ENCODE assay signal across 13 mouse cellular contexts in genomic region chr1:36003592-36003991, GRCm38 (mm10).
DNase-seq lines count a peak whose midpoint lies in the region; ATAC-seq and TF ChIP-seq lines count a peak whose summit lies in the region.
"Had no signal": no experiment of that assay in that cellular context is flagged by ENCODE, and none has a peak within 500 bp of the region (broad histone marks: within the 10 kb centered on the region; RNA-seq: fewer than 3 reads in every experiment).

No protein-coding gene starts in this region.

- 12% methylated on average over 9 of the region's 9 CpGs for WGBS in hindbrain, embryonic 11.5 days
- 11% methylated on average over 9 of the region's 9 CpGs for WGBS in midbrain, embryonic 15.5 days

- no peak for TF ChIP-seq EP300 in ES-Bruce4 (IDR thresholded peaks at IDR 0.05; ENCODE audit: insufficient read depth, low read depth, low read length)

- H3K36me3 ChIP-seq in ES-Bruce4 (ENCODE audit: control insufficient read depth, insufficient read depth, low read length, poor library complexity, severe bottlenecking), result no peaks in the 10 kb centered on the region
- no peaks in the 10 kb centered on the region for H3K36me3 ChIP-seq in hindbrain, embryonic 11.5 days (ENCODE audit: control insufficient read depth, insufficient read depth, low read length)
- H3K36me3 ChIP-seq in midbrain, embryonic 15.5 days (replicated peaks), result no peaks in the 10 kb centered on the region
- H3K36me3 ChIP-seq: heart, embryonic 12.5 days had no signal

- no peak overlapping the region for H3K27ac ChIP-seq in ES-Bruce4 (ENCODE audit: insufficient read depth, low read length)
- H3K27ac ChIP-seq in hindbrain, embryonic 11.5 days (ENCODE audit: low read depth, low read length), result peak overlapping the region; percentile 65
- peak overlapping the region; percentile 21; the same call in 1 of the 2 replicates for H3K27ac ChIP-seq in midbrain, embryonic 15.5 days

- H3K9me3 ChIP-seq in ES-Bruce4 (replicated peaks; ENCODE audit: control insufficient read depth, insufficient read depth, low read length, poor library complexity, severe bottlenecking), result 0 out of 2 replicates have a peak, but pooled peaks cover 5% of the 10 kb centered on the region
- no peaks in the 10 kb centered on the region for H3K9me3 ChIP-seq in hindbrain, embryonic 11.5 days (ENCODE audit: control insufficient read depth, low read length)
- no peaks in the 10 kb centered on the region for H3K9me3 ChIP-seq in midbrain, embryonic 15.5 days
- H3K9me3 ChIP-seq: heart, embryonic 12.5 days had no signal

- no peak overlapping the region for H3K4me2 ChIP-seq in hindbrain, embryonic 11.5 days (replicated peaks; ENCODE audit: low read depth, low read length)
- H3K4me2 ChIP-seq in midbrain, embryonic 15.5 days, result no peak overlapping the region
- H3K4me2 ChIP-seq: heart, embryonic 12.5 days had no signal

- ATAC-seq in hindbrain, embryonic 11.5 days (ENCODE audit: low FRiP score), result peak; percentile 72
- peak; percentile 70 for ATAC-seq in midbrain, embryonic 15.5 days (replicated peaks)
- no peak for ATAC-seq in frontal cortex, adult (ENCODE audit: low TSS enrichment)

- TF ChIP-seq POLR2A in ES-Bruce4 (IDR thresholded peaks at IDR 0.05; ENCODE audit: insufficient read depth, low read length), result no peak
- no peak for TF ChIP-seq POLR2A in brain, embryonic 14.5 days (IDR thresholded peaks at IDR 0.05; ENCODE audit: borderline replicate concordance, extremely low read depth, insufficient read depth, insufficient read length, poor library complexity, severe bottlenecking)

- TF ChIP-seq CTCF in ES-Bruce4 (IDR thresholded peaks at IDR 0.05; ENCODE audit: low read depth, low read length), result no peak
- TF ChIP-seq CTCF in brain, embryonic 14.5 days (IDR thresholded peaks at IDR 0.05; ENCODE audit: borderline replicate concordance, extremely low read depth, insufficient read depth, insufficient read length), result no peak

- peak; percentile 71 for DNase-seq in brain, embryonic 14.5 days (ENCODE audit: low read depth)
- peak; percentile 37 for DNase-seq in hindbrain, embryonic 11.5 days (ENCODE audit: low spot score)
- no peak for DNase-seq in right cerebral cortex, postnatal 4 days
- DNase-seq in left cerebral cortex, adult 9 months (ENCODE audit: low spot score in 2 of 2), result no peak
- DNase-seq: adrenal gland, adult 8-10 months; cerebellum, adult 18-20 months; kidney, adult 8-10 months; lung, postnatal 10 days; spleen, adult 18-20 months had no signal

- no peak overlapping the region for H3K9ac ChIP-seq in ES-Bruce4 (ENCODE audit: low read depth, poor library complexity, severe bottlenecking)
- H3K9ac ChIP-seq in hindbrain, embryonic 11.5 days (ENCODE audit: low read depth, low read length), result no peak overlapping the region
- no peak overlapping the region for H3K9ac ChIP-seq in midbrain, embryonic 15.5 days
- H3K9ac ChIP-seq: heart, embryonic 12.5 days had no signal

- H3K27me3 ChIP-seq in ES-Bruce4 (ENCODE audit: control insufficient read depth, insufficient read depth, low read length, poor library complexity, severe bottlenecking), result no peaks in the 10 kb centered on the region
- H3K27me3 ChIP-seq in hindbrain, embryonic 11.5 days (ENCODE audit: control insufficient read depth, insufficient read depth, low read length), result no peaks in the 10 kb centered on the region
- H3K27me3 ChIP-seq in midbrain, embryonic 15.5 days (replicated peaks), result no peaks in the 10 kb centered on the region
- H3K27me3 ChIP-seq: heart, embryonic 12.5 days had no signal

- H3K4me1 ChIP-seq in ES-Bruce4 (ENCODE audit: control insufficient read depth, insufficient read depth, low read length), result peaks cover 2% of the 10 kb centered on the region
- H3K4me1 ChIP-seq in hindbrain, embryonic 11.5 days (replicated peaks; ENCODE audit: control insufficient read depth, insufficient read depth, low read length), result no peaks in the 10 kb centered on the region
- H3K4me1 ChIP-seq in midbrain, embryonic 15.5 days, result peaks cover 6% of the 10 kb centered on the region; the same call in 1 of the 2 replicates

- peak overlapping the region; percentile 15; the same call in 1 of the 2 replicates for H3K4me3 ChIP-seq in ES-Bruce4 (ENCODE audit: low read depth, low read length)
- no peak overlapping the region for H3K4me3 ChIP-seq in hindbrain, embryonic 11.5 days (ENCODE audit: low read depth, low read length)
- no peak overlapping the region for H3K4me3 ChIP-seq in midbrain, embryonic 15.5 days
- H3K4me3 ChIP-seq: heart, embryonic 12.5 days had no signal

Comparison
In these comparisons a context has a peak if more than half of its experiments do, and no peak if none do; other contexts are left out.
1. DNase-seq: peak in brain, embryonic 14.5 days (single experiment) and hindbrain, embryonic 11.5 days (single experiment); none in right cerebral cortex, postnatal 4 days (single experiment) and left cerebral cortex, adult 9 months (0 of 2).